Mouse (Mus musculus) gastrocnemius, adult 2 months (tissue): Measurements from ENCODE around the gene Atl1. TPM values are rescaled to one million over a fixed set of nuclear protein-coding genes. Genes with fewer than 3 reads are reported as not detected.
A peak's percentile ranks its signal among the peaks of the same experiment; 100 is the strongest.

Experiments
- DNase-seq: peaks from one replicate; pipeline ENCODE4 v3.0.0; 2022
- H3K27ac ChIP-seq: fragments of 200-600 bp; 2 replicates; pipeline ENCODE4 v1.8.1; 2022; ENCODE audit warnings: mild to moderate bottlenecking
- H3K4me3 ChIP-seq: fragments of 200-600 bp; 2 replicates; pipeline ENCODE4 v1.8.1; 2022; ENCODE audit warnings: mild to moderate bottlenecking, moderate library complexity
- CTCF ChIP-seq: fragments of 200-600 bp; IDR thresholded peaks from 2 replicates; pipeline ENCODE4 v1.8.1; 2022; ENCODE audit warnings: antibody characterized with exemption, mild to moderate bottlenecking, moderate library complexity
- intact Hi-C: fragments of 180-260 bp; cut with DNase I; formaldehyde crosslinking; loops from one replicate; pipeline ENCODE4 v1.15.1; 2025
- total RNA-seq, 2 experiments: library from RNA; stranded (reverse); gene quantifications; 2 replicates each; pipeline ENCODE4 v1.2.3; 2021

Gene Atl1
- total RNA-seq, 2 experiments from 2014 or later = 2.1 to 2.2 TPM

- no peak for DNase-seq
- H3K4me3 ChIP-seq = peak overlapping the region; percentile 93
- peak overlapping the region; percentile 31; the same call in 1 of the 2 replicates for H3K27ac ChIP-seq
- intact Hi-C loops = loop anchor here (5.0 kb wide), 1 partner anchor 38 kb away; no protein-coding TSS in a partner anchor
- no peak for TF ChIP-seq CTCF
Measured at GRCm38 (mm10) chr12:69890051-69890450, 2.4 kb upstream of the Atl1 start.

- no peak for TF ChIP-seq CTCF
- H3K4me3 ChIP-seq = peak overlapping the region; percentile 93
- intact Hi-C loops = loop anchor here (5.0 kb wide), 1 partner anchor 38 kb away; no protein-coding TSS in a partner anchor
- DNase-seq = no peak
- H3K27ac ChIP-seq = peak overlapping the region; percentile 31; the same call in 1 of the 2 replicates
Measured at GRCm38 (mm10) chr12:69890476-69890875, 1.9 kb upstream of the Atl1 start.

- intact Hi-C loops = loop anchor here (5.0 kb wide), 1 partner anchor 39 kb away; no protein-coding TSS in a partner anchor
- TF ChIP-seq CTCF = no peak
- DNase-seq = no peak
- peak overlapping the region; percentile 99 for H3K27ac ChIP-seq
- peak overlapping the region; percentile 93 for H3K4me3 ChIP-seq
Measured at GRCm38 (mm10) chr12:69891721-69892120, 693 bp upstream of the Atl1 start.

- H3K27ac ChIP-seq = peak overlapping the region; percentile 99; the same call in 1 of the 2 replicates
Measured at GRCm38 (mm10) chr12:69893927-69894326, 1.5 kb downstream of the Atl1 start.

GRCm38 (mm10) chr12:69895046-69895445 lies 2.6 kb downstream of the Atl1 start:
- intact Hi-C loops = loop anchor here (2.0 kb wide), 1 partner anchor 160 kb away; no protein-coding TSS in a partner anchor
- H3K27ac ChIP-seq = peak overlapping the region; percentile 53; the same call in 1 of the 2 replicates
- H3K4me3 ChIP-seq = no peak overlapping the region
- no peak for DNase-seq
- TF ChIP-seq CTCF = no peak

More at GRCm38 (mm10) chr12:69893927-69894326, 1.5 kb downstream of the Atl1 start:
- TF ChIP-seq CTCF = peak; percentile 35; the same call in 1 of the 2 replicates
- DNase-seq = no peak
- H3K4me3 ChIP-seq = no peak overlapping the region; the same call in 1 of the 2 replicates
- intact Hi-C loops = loop anchor here (1.0 to 5.0 kb wide), 3 partner anchors 42 to 159 kb away; no protein-coding TSS in a partner anchor

GRCm38 (mm10) chr12:69898119-69898518 lies 5.7 kb downstream of the Atl1 start:
- intact Hi-C loops = no loop called here
- Histone ChIP-seq H3K27ac (no peak overlapping the region), H3K4me3 (no peak overlapping the region)
- no peak for DNase-seq
- TF ChIP-seq CTCF = no peak

GRCm38 (mm10) chr12:69904991-69905390 lies 12.6 kb downstream of the Atl1 start:
- intact Hi-C loops = no loop called here
- TF ChIP-seq CTCF = no peak
- DNase-seq = no peak
- Histone ChIP-seq H3K4me3 (no peak overlapping the region), H3K27ac (no peak overlapping the region)

- no peak for DNase-seq
- H3K4me3 ChIP-seq = peak overlapping the region; percentile 53
- no peak for TF ChIP-seq CTCF
- intact Hi-C loops = no loop called here
- no peak overlapping the region for H3K27ac ChIP-seq
Measured at GRCm38 (mm10) chr12:69907667-69908510, 15.5 kb downstream of the Atl1 start.

- no peak for DNase-seq
- no peak for TF ChIP-seq CTCF
- intact Hi-C loops = no loop called here
- Histone ChIP-seq H3K4me3 (no peak overlapping the region), H3K27ac (no peak overlapping the region)
Measured at GRCm38 (mm10) chr12:69908511-69908900, 16.1 kb downstream of the Atl1 start.

GRCm38 (mm10) chr12:69911906-69912305 lies 19.5 kb downstream of the Atl1 start:
- Histone ChIP-seq H3K4me3 (no peak overlapping the region), H3K27ac (no peak overlapping the region)
- intact Hi-C loops = no loop called here
- DNase-seq = no peak
- no peak for TF ChIP-seq CTCF

- Histone ChIP-seq H3K4me3 (no peak overlapping the region), H3K27ac (no peak overlapping the region)
- DNase-seq = no peak
- no peak for TF ChIP-seq CTCF
- intact Hi-C loops = no loop called here
Measured at GRCm38 (mm10) chr12:69912737-69913136, 20.3 kb downstream of the Atl1 start.

GRCm38 (mm10) chr12:69917870-69918269 lies 25.5 kb downstream of the Atl1 start:
- no peak overlapping the region for H3K27ac ChIP-seq
- DNase-seq = no peak
- no peak for TF ChIP-seq CTCF
- H3K4me3 ChIP-seq = no peak overlapping the region
- intact Hi-C loops = no loop called here

GRCm38 (mm10) chr12:69922099-69922498 lies 29.7 kb downstream of the Atl1 start:
- TF ChIP-seq CTCF = no peak
- Histone ChIP-seq H3K4me3 (no peak overlapping the region), H3K27ac (no peak overlapping the region)
- no peak for DNase-seq
- intact Hi-C loops = loop anchor here (10.0 kb wide), 1 partner anchor 223 kb away; no protein-coding TSS in a partner anchor
